Mouse (Mus musculus) forebrain, postnatal 0 days (tissue): ENCODE results near the gene Snx29. TPM values are rescaled to one million over a fixed set of nuclear protein-coding genes. Genes with fewer than 3 reads are reported as not detected.

Experiments
- ATAC-seq: fragments of 200-750 bp; cut with Nextera tagmentation; 2 replicates; pipeline ENCODE4 v1.8.0; 2017; ENCODE audit warnings: mild to moderate bottlenecking, moderate library complexity
- DNase-seq: peaks from one replicate; pipeline ENCODE4 v3.0.0-alpha.2; 2015
- H3K27ac ChIP-seq: fragments of 300-500 bp; sonication (generic); 2 replicates; pipeline ENCODE4 v1.5.1; 2014; ENCODE audit warnings: low read depth, mild to moderate bottlenecking, antibody characterized with exemption, low read length, moderate library complexity, mixed read lengths
- H3K27me3 ChIP-seq: fragments of 300-500 bp; sonication (generic); 2 replicates; pipeline ENCODE4 v1.6.1; 2014; ENCODE audit warnings: mild to moderate bottlenecking, low read length, mixed read lengths; ENCODE audit not compliant: insufficient read depth
- H3K36me3 ChIP-seq: fragments of 300-500 bp; sonication (generic); 2 replicates; pipeline ENCODE4 v1.6.1; 2014; ENCODE audit warnings: mild to moderate bottlenecking, moderate library complexity; ENCODE audit not compliant: insufficient read depth
- H3K4me1 ChIP-seq: fragments of 300-500 bp; sonication (generic); 2 replicates; pipeline ENCODE4 v1.6.1; 2014; ENCODE audit warnings: antibody characterized with exemption; ENCODE audit not compliant: insufficient read depth
- H3K4me2 ChIP-seq: fragments of 300-500 bp; sonication (generic); 2 replicates; pipeline ENCODE4 v1.6.1; 2014; ENCODE audit warnings: low read depth, mild to moderate bottlenecking, moderate library complexity
- H3K4me3 ChIP-seq: fragments of 300-500 bp; sonication (generic); 2 replicates; pipeline ENCODE4 v1.5.1; 2014; ENCODE audit warnings: low read depth, low read length, mixed read lengths
- H3K9ac ChIP-seq: fragments of 300-500 bp; sonication (generic); 2 replicates; pipeline ENCODE4 v1.6.1; 2014; ENCODE audit warnings: mild to moderate bottlenecking
- H3K9me3 ChIP-seq: fragments of 300-500 bp; sonication (generic); 2 replicates; pipeline ENCODE4 v1.6.1; 2016; ENCODE audit warnings: low read length
- CTCF ChIP-seq: sonication (generic); IDR thresholded peaks from 2 replicates; pipeline ENCODE4 v1.5.1; 2016; ENCODE audit warnings: antibody characterized with exemption, control low read depth, low read depth
- WGBS: fragments of 180-500 bp; shearing (Covaris S2); extraction: QIAGEN DNeasy Blood & Tissue Kit; methylation state at CpG from one replicate; pipeline ENCODE4 v1.1.7; 2014; 5-methylcytosine and 5-hydroxymethylcytosine counted together
- polyA plus RNA-seq: library from polyadenylated mRNA; unstranded; fragments of >200 nt; fragmentation: Nextera tagmentation; extraction: Ambion mirVana; gene quantifications from 2 replicates; pipeline ENCODE4 v1.2.1, GENCODE M21; 2015
- total RNA-seq: library from RNA; depleted of rRNA; stranded (reverse); fragments of >200 nt; gene quantifications from 2 replicates; pipeline ENCODE4 v1.2.3, GENCODE M21; 2014

The Snx29 gene
- total and polyA plus RNA-seq, 2 experiments from 2014 or later: 5.8 to 20.6 TPM

- no peak overlapping the region for H3K27ac ChIP-seq
- no peak overlapping the region for H3K4me3 ChIP-seq
- no peaks in the 10 kb centered on the region for H3K27me3 ChIP-seq
- DNase-seq (no peak), ATAC-seq (no peak)
- H3K9me3 ChIP-seq: no peaks in the 10 kb centered on the region
- H3K4me1 ChIP-seq: no peaks in the 10 kb centered on the region
- TF ChIP-seq CTCF: no peak
- no peak overlapping the region for H3K9ac ChIP-seq
- H3K36me3 ChIP-seq: no peaks in the 10 kb centered on the region
- 97% methylated on average over 9 of the region's 9 CpGs for WGBS
- no peak overlapping the region for H3K4me2 ChIP-seq
These were observed 404.6 kb downstream of the Snx29 start for GRCm38 (mm10) chr16:11727331-11727730.

- DNase-seq: no peak
- Histone ChIP-seq H3K9me3 (no peaks in the 10 kb centered on the region), H3K27ac (no peak overlapping the region), H3K4me2 (no peak overlapping the region), H3K36me3 (no peaks in the 10 kb centered on the region), H3K9ac (no peak overlapping the region), H3K4me3 (no peak overlapping the region), H3K4me1 (no peaks in the 10 kb centered on the region), H3K27me3 (no peaks in the 10 kb centered on the region)
- no peak for ATAC-seq
- TF ChIP-seq CTCF: no peak
- WGBS: 84% methylated on average over 3 of the region's 3 CpGs
These were observed 405.4 kb downstream of the Snx29 start for GRCm38 (mm10) chr16:11728131-11728530.

DNA sequence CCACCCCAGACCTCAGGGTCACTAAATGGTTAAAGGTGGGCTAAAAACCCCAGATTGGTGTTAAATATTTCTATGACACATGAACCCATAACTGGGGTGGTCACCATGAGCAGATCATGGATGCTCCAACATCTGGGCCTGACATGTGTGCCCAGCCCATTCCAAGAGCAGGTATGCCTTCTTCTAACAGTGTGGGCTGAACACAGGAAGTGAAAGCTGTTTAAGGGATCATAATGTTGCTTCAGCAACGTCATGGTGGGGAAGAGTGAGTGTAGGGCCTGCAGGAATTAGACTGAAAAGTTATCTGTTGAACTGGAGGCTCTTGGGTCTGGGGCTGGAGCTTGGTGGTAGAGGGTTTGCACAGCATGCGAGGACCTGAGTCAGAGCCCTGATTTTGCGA, 405.9 kb downstream of the Snx29 start:
- no peak for TF ChIP-seq CTCF
- Histone ChIP-seq H3K9ac (no peak overlapping the region), H3K27ac (no peak overlapping the region), H3K27me3 (no peaks in the 10 kb centered on the region), H3K4me3 (no peak overlapping the region), H3K4me2 (no peak overlapping the region), H3K4me1 (no peaks in the 10 kb centered on the region), H3K9me3 (no peaks in the 10 kb centered on the region), H3K36me3 (no peaks in the 10 kb centered on the region)
- DNase-seq (no peak), ATAC-seq (no peak)
- WGBS: 83% methylated on average over 3 of the region's 3 CpGs

- TF ChIP-seq CTCF: no peak
- Histone ChIP-seq H3K27ac (no peak overlapping the region), H3K27me3 (no peaks in the 10 kb centered on the region), H3K9me3 (no peaks in the 10 kb centered on the region), H3K36me3 (no peaks in the 10 kb centered on the region), H3K4me3 (no peak overlapping the region), H3K4me1 (no peaks in the 10 kb centered on the region), H3K9ac (no peak overlapping the region), H3K4me2 (no peak overlapping the region)
- ATAC-seq (no peak), DNase-seq (no peak)
- WGBS: 85% methylated on average over 6 of the region's 6 CpGs
These were observed 406.4 kb downstream of the Snx29 start for GRCm38 (mm10) chr16:11729111-11729510.

GRCm38 (mm10) chr16:11729815-11730214, 407.1 kb downstream of the Snx29 start:
- H3K4me2 ChIP-seq: no peak overlapping the region
- no peaks in the 10 kb centered on the region for H3K36me3 ChIP-seq
- WGBS: 93% methylated on average over 5 of the region's 5 CpGs
- DNase-seq: no peak
- H3K27ac ChIP-seq: no peak overlapping the region
- no peaks in the 10 kb centered on the region for H3K4me1 ChIP-seq
- H3K27me3 ChIP-seq: no peaks in the 10 kb centered on the region
- no peak for ATAC-seq
- H3K9me3 ChIP-seq: no peaks in the 10 kb centered on the region
- H3K4me3 ChIP-seq: no peak overlapping the region
- TF ChIP-seq CTCF: no peak
- H3K9ac ChIP-seq: no peak overlapping the region

DNA sequence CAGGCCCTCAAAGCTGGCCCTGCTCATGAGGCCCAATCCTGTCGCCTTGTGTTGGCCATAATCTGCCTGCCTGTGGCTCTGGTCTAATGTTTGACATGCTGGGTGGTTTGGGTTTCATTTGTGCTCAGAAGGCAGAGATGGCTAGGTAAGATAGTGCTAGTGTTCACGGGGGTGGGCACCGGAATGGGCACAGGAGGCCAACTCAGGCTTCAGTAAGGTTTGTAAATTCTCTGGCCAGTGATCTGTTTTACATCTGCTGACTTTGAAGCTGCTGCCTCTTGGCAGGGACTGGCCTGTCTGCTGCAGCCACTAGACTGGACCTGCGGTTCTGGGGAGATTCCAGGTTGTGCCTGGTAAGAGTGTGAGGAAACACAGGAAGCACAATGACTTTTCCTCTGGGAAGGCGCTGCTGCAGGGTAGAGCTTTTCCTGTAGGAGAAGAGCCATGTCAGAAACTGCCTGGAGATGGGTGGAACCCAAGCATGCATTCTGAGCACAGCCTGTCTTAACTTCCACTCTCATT, 408.4 kb downstream of the Snx29 start:
- no peaks in the 10 kb centered on the region for H3K9me3 ChIP-seq
- WGBS: 94% methylated on average over 5 of the region's 5 CpGs
- H3K4me3 ChIP-seq: no peak overlapping the region
- H3K27ac ChIP-seq: no peak overlapping the region
- no peaks in the 10 kb centered on the region for H3K36me3 ChIP-seq
- TF ChIP-seq CTCF: no peak
- no peak for ATAC-seq
- no peak overlapping the region for H3K4me2 ChIP-seq
- H3K27me3 ChIP-seq: no peaks in the 10 kb centered on the region
- H3K4me1 ChIP-seq: no peaks in the 10 kb centered on the region
- DNase-seq: no peak
- no peak overlapping the region for H3K9ac ChIP-seq

DNA sequence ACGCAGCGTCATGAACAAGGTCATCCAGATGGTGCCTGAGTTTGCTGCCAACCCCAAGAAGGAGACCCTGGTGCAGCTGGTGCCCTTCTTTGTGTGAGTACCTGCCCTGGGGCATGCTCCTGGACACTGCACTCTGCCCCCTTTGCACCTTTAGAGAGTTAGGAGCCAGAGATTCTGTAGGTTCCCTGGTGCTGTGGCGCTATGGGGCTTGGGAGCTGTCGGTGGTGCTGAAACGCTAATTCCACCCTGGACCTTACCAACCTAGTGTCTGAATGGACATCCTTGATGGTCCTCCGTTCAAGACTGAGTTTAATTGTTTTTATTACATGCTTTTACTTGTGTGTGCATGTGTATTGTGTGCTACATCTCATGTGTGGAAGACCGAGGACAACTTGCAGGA, 415.6 kb downstream of the Snx29 start:
- Histone ChIP-seq H3K27me3 (no peaks in the 10 kb centered on the region), H3K36me3 (no peaks in the 10 kb centered on the region), H3K4me1 (no peaks in the 10 kb centered on the region), H3K27ac (no peak overlapping the region), H3K9ac (no peak overlapping the region), H3K4me3 (no peak overlapping the region), H3K4me2 (no peak overlapping the region), H3K9me3 (no peaks in the 10 kb centered on the region)
- DNase-seq (no peak), ATAC-seq (no peak)
- no peak for TF ChIP-seq CTCF
- WGBS: 56% methylated on average over 7 of the region's 7 CpGs

DNA sequence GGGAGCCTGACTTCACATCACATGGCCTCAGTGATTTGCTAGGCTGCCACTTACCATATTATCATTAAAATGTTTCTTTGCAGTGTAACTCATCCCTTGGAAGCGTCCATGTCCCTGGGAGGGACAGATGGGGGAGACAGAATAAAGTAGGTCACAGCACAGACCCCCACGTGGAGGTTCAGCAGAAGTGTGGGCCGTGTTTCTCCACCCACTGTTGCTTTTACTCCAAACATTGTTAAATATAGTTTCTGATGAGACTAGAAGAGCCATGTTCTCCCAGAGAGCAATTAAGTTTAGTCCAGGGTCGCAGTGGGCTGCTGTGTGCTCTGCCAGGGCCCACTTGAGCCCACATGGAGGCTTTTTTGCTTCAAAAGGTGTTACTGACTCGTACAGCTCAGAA, 419.2 kb downstream of the Snx29 start:
- ATAC-seq (no peak), DNase-seq (no peak)
- Histone ChIP-seq H3K9ac (no peak overlapping the region), H3K4me3 (no peak overlapping the region), H3K4me2 (no peak overlapping the region), H3K4me1 (no peaks in the 10 kb centered on the region), H3K27ac (no peak overlapping the region), H3K27me3 (no peaks in the 10 kb centered on the region), H3K9me3 (no peaks in the 10 kb centered on the region), H3K36me3 (no peaks in the 10 kb centered on the region)
- no peak for TF ChIP-seq CTCF
- 73% methylated on average over 5 of the region's 5 CpGs for whole genome bisulfite sequencing
